Mouse (Mus musculus): ENCODE data around the gene Myl12a.

Myl12a gene

GRCm38 (mm10) chr17:71010646-71011242 lies 8.1 kb upstream of the Myl12a start:
- DNase-seq (ENCODE audit: low spot score) = no peak

- no peak for DNase-seq (ENCODE audit: low spot score)
Observed at GRCm38 (mm10) chr17:71009751-71010150, 7.1 kb upstream of the Myl12a start.

- no peak for DNase-seq (ENCODE audit: low spot score)
Observed at GRCm38 (mm10) chr17:71008676-71009075, 6.0 kb upstream of the Myl12a start.

GRCm38 (mm10) chr17:71006976-71007375 lies 4.3 kb upstream of the Myl12a start:
- DNase-seq (ENCODE audit: low spot score) = no peak

- no peak for DNase-seq (ENCODE audit: low spot score)
Observed at GRCm38 (mm10) chr17:71004186-71004960, 1.7 kb upstream of the Myl12a start.

GRCm38 (mm10) chr17:71003721-71004120 lies 1.0 kb upstream of the Myl12a start:
- DNase-seq (ENCODE audit: low spot score) = no peak

- DNase-seq (ENCODE audit: low spot score) = no peak
Observed at GRCm38 (mm10) chr17:71003112-71003511, 434 bp upstream of the Myl12a start.

- DNase-seq (ENCODE audit: low spot score) = peak; percentile 99
Observed at GRCm38 (mm10) chr17:71002081-71002743, 466 bp downstream of the Myl12a start, which contains the start of gene Myom1. Myom1 (plus strand) TSS chr17:71002633.

- DNase-seq (ENCODE audit: low spot score) = peak; percentile 47
Observed at GRCm38 (mm10) chr17:71001699-71002080, 988 bp downstream of the Myl12a start.

GRCm38 (mm10) chr17:71001067-71001466 lies 1.6 kb downstream of the Myl12a start:
- no peak for DNase-seq (ENCODE audit: low spot score)

- no peak for DNase-seq (ENCODE audit: low spot score)
Observed at GRCm38 (mm10) chr17:71000255-71000654, 2.4 kb downstream of the Myl12a start.

GRCm38 (mm10) chr17:70999187-70999586 lies 3.5 kb downstream of the Myl12a start:
- no peak for DNase-seq (ENCODE audit: low spot score)

GRCm38 (mm10) chr17:70998400-70998975 lies 4.2 kb downstream of the Myl12a start:
- no peak for DNase-seq (ENCODE audit: low spot score)

GRCm38 (mm10) chr17:70997836-70998235 lies 4.8 kb downstream of the Myl12a start:
- DNase-seq (ENCODE audit: low spot score) = no peak

- no peak for DNase-seq (ENCODE audit: low spot score)
Observed at GRCm38 (mm10) chr17:70995551-70995950, 7.1 kb downstream of the Myl12a start.

GRCm38 (mm10) chr17:70994671-70995070 lies 8.0 kb downstream of the Myl12a start:
- no peak for DNase-seq (ENCODE audit: low spot score)

GRCm38 (mm10) chr17:70993385-70993807 lies 9.3 kb downstream of the Myl12a start:
- DNase-seq (ENCODE audit: low spot score) = no peak

GRCm38 (mm10) chr17:70992662-70993061 lies 10.0 kb downstream of the Myl12a start:
- no peak for DNase-seq (ENCODE audit: low spot score)

GRCm38 (mm10) chr17:70991706-70992625 lies 10.7 kb downstream of the Myl12a start:
- no peak for DNase-seq (ENCODE audit: low spot score)

GRCm38 (mm10) chr17:70990403-70991303 lies 12.0 kb downstream of the Myl12a start:
- peak; percentile 83 for DNase-seq (ENCODE audit: low spot score)
